Mouse (Mus musculus): Measurements from ENCODE around the gene Dab1. TPM values are rescaled to one million over a fixed set of nuclear protein-coding genes. Genes with fewer than 3 reads are reported as not detected.

Gene Dab1
- polyA plus RNA-seq, 1 experiment from 2014 or later: 3.6 TPM

GRCm38 (mm10) chr4:104281518-104281917 is 662.4 kb downstream of the Dab1 start:
- H3K27ac ChIP-seq: no peak overlapping the region
- H3K4me1 ChIP-seq: no peaks in the 10 kb centered on the region
- 48% methylated on average over 3 of the region's 3 CpGs for WGBS
- no peak overlapping the region for H3K4me3 ChIP-seq
- H3K9me3 ChIP-seq: no peaks in the 10 kb centered on the region
- no peak for DNase-seq (ENCODE audit: low spot score)
- no peaks in the 10 kb centered on the region for H3K36me3 ChIP-seq
- no peaks in the 10 kb centered on the region for H3K27me3 ChIP-seq (ENCODE audit: insufficient read depth, poor library complexity, severe bottlenecking)

GRCm38 (mm10) chr4:104283906-104284305 is 664.7 kb downstream of the Dab1 start:
- no peak for DNase-seq (ENCODE audit: low spot score)
- no peaks in the 10 kb centered on the region for H3K36me3 ChIP-seq
- H3K4me3 ChIP-seq: no peak overlapping the region
- H3K4me1 ChIP-seq: no peaks in the 10 kb centered on the region
- H3K27ac ChIP-seq: no peak overlapping the region
- WGBS: 79% methylated on average over 6 of the region's 6 CpGs
- H3K9me3 ChIP-seq: no peaks in the 10 kb centered on the region
- H3K27me3 ChIP-seq (ENCODE audit: insufficient read depth, poor library complexity, severe bottlenecking): no peaks in the 10 kb centered on the region

DNA sequence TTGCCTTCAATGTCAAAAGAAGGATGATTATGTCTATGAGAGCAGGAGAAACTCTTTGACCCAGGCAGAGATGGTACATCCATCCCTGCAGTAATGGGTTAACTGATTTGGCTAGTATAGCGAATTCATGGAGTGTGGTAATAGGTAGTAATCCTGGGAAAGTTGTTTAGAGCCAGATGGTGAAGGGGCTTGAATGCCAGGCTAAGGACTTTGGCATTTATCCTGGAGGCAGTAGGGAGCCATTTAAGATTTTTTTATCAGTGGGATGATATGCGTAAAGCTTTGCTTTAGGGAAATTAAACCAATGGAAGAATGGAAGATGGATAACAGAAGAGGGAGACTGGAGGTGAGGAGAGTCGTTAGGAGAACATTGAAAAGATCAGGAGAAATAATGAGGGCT is 669.2 kb downstream of the Dab1 start:
- no peaks in the 10 kb centered on the region for H3K4me1 ChIP-seq
- H3K4me3 ChIP-seq: no peak overlapping the region
- no peak overlapping the region for H3K27ac ChIP-seq
- H3K36me3 ChIP-seq: no peaks in the 10 kb centered on the region
- H3K9me3 ChIP-seq: no peaks in the 10 kb centered on the region
- 72% methylated on average over 3 of the region's 3 CpGs for WGBS
- DNase-seq (ENCODE audit: low spot score): no peak
- H3K27me3 ChIP-seq (ENCODE audit: insufficient read depth, poor library complexity, severe bottlenecking): no peaks in the 10 kb centered on the region

- H3K9me3 ChIP-seq: no peaks in the 10 kb centered on the region
- H3K27me3 ChIP-seq (ENCODE audit: insufficient read depth, poor library complexity, severe bottlenecking): no peaks in the 10 kb centered on the region
- no peaks in the 10 kb centered on the region for H3K36me3 ChIP-seq
- no peak overlapping the region for H3K4me3 ChIP-seq
- 79% methylated on average over 3 of the region's 3 CpGs for WGBS
- H3K27ac ChIP-seq: no peak overlapping the region
- no peak for DNase-seq (ENCODE audit: low spot score)
- no peaks in the 10 kb centered on the region for H3K4me1 ChIP-seq
Observed at GRCm38 (mm10) chr4:104301764-104302163, 682.6 kb downstream of the Dab1 start.

- DNase-seq (ENCODE audit: low spot score): no peak
- H3K27me3 ChIP-seq (ENCODE audit: insufficient read depth, poor library complexity, severe bottlenecking): no peaks in the 10 kb centered on the region
- no peaks in the 10 kb centered on the region for H3K4me1 ChIP-seq
- H3K36me3 ChIP-seq: no peaks in the 10 kb centered on the region
- no peaks in the 10 kb centered on the region for H3K9me3 ChIP-seq
- WGBS: 75% methylated on average over 10 of the region's 10 CpGs
- no peak overlapping the region for H3K27ac ChIP-seq
- no peak overlapping the region for H3K4me3 ChIP-seq
Observed at GRCm38 (mm10) chr4:104302996-104303652, 684.0 kb downstream of the Dab1 start.

DNA sequence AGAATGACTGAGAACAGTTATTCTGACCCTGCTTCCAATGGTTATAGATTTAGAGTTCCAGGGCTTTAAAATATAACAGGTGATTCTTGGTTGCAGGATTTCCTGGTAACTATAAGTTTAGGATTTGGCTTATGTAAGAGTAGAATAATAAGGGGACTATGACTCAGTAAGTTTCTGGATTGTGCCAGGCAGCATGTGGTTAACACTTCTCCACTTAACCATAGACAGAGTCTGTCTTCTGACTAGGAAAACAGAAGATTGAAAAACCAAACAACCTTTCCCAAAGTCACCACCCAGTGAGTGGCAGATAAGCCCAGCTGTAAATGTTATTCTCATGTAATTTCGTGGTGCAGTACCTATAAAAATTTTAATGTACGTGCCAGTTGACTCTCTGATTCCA is 688.6 kb downstream of the Dab1 start:
- H3K27ac ChIP-seq: no peak overlapping the region
- WGBS: 65% methylated on average over 2 of the region's 2 CpGs
- no peaks in the 10 kb centered on the region for H3K9me3 ChIP-seq
- no peaks in the 10 kb centered on the region for H3K4me1 ChIP-seq
- H3K4me3 ChIP-seq: no peak overlapping the region
- no peaks in the 10 kb centered on the region for H3K27me3 ChIP-seq (ENCODE audit: insufficient read depth, poor library complexity, severe bottlenecking)
- H3K36me3 ChIP-seq: no peaks in the 10 kb centered on the region
- no peak for DNase-seq (ENCODE audit: low spot score)

DNA sequence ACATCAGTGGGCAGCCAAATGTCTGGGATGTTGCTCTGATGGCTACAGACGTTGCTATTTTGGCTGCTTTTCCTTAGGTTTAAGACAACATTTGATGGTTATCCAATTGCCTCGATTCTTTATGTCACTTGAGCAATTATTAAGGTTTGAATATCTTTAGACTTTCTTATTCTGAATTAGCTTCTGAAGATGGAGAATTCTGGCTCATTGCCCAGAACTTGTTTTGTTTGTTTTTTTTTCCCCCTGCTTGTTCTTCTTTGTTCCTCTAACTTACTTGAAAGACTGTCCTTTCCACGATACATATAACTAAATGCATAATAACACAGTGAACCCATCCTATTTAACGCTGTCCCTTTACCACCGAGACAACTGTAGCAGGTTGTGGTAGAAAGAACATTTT is 707.1 kb downstream of the Dab1 start:
- no peaks in the 10 kb centered on the region for H3K9me3 ChIP-seq
- no peak overlapping the region for H3K4me3 ChIP-seq
- H3K4me1 ChIP-seq: no peaks in the 10 kb centered on the region
- no peaks in the 10 kb centered on the region for H3K27me3 ChIP-seq (ENCODE audit: insufficient read depth, poor library complexity, severe bottlenecking)
- H3K36me3 ChIP-seq: no peaks in the 10 kb centered on the region
- DNase-seq (ENCODE audit: low spot score): no peak
- no peak overlapping the region for H3K27ac ChIP-seq
- 80% methylated on average over 5 of the region's 5 CpGs for WGBS

- WGBS: 50% methylated on average over 6 of the region's 6 CpGs
- Histone ChIP-seq H3K4me3 (no peak overlapping the region), H3K27ac (no peak overlapping the region), H3K36me3 (no peaks in the 10 kb centered on the region), H3K9me3 (no peaks in the 10 kb centered on the region), H3K27me3 (ENCODE audit: insufficient read depth, poor library complexity, severe bottlenecking) (no peaks in the 10 kb centered on the region), H3K4me1 (no peaks in the 10 kb centered on the region)
- no peak for DNase-seq (ENCODE audit: low spot score)
Observed at GRCm38 (mm10) chr4:104331896-104332295, 712.7 kb downstream of the Dab1 start.

- no peak for DNase-seq (ENCODE audit: low spot score)
- H3K4me3 ChIP-seq: no peak overlapping the region
- H3K27me3 ChIP-seq (ENCODE audit: insufficient read depth, poor library complexity, severe bottlenecking): no peaks in the 10 kb centered on the region
- H3K4me1 ChIP-seq: no peaks in the 10 kb centered on the region
- no peaks in the 10 kb centered on the region for H3K9me3 ChIP-seq
- no peaks in the 10 kb centered on the region for H3K36me3 ChIP-seq
- no peak overlapping the region for H3K27ac ChIP-seq
- WGBS: 63% methylated on average over 3 of the region's 3 CpGs
Observed at GRCm38 (mm10) chr4:104332399-104332798, 713.2 kb downstream of the Dab1 start.

DNA sequence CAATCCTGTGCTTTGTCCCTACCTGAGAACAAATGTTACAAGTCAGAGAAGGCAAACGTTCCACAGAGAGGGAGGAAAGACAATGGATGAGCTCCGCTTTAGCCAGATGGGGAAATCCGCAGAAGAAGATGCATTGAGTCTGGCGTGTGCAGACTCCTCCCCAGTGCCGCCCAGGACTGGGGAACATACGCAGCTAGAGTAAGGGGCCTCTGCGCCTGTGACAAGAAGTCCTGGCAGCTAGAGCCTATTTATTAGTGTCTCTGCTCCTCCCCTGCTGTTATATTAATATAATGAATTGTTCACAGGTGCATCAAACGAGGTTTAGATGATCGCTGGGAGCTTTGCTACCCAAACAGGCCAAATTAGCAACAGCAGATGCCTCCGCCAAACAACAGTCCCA is 718.1 kb downstream of the Dab1 start:
- Histone ChIP-seq H3K27ac (no peak overlapping the region), H3K27me3 (ENCODE audit: insufficient read depth, poor library complexity, severe bottlenecking) (no peaks in the 10 kb centered on the region), H3K4me3 (no peak overlapping the region), H3K36me3 (no peaks in the 10 kb centered on the region), H3K4me1 (no peaks in the 10 kb centered on the region), H3K9me3 (no peaks in the 10 kb centered on the region)
- 75% methylated on average over 10 of the region's 10 CpGs for WGBS
- DNase-seq (ENCODE audit: low spot score): no peak

- WGBS: 87% methylated on average over 2 of the region's 2 CpGs
- Histone ChIP-seq H3K27ac (no peak overlapping the region), H3K9me3 (no peaks in the 10 kb centered on the region), H3K36me3 (no peaks in the 10 kb centered on the region), H3K4me1 (no peaks in the 10 kb centered on the region), H3K4me3 (no peak overlapping the region), H3K27me3 (ENCODE audit: insufficient read depth, poor library complexity, severe bottlenecking) (no peaks in the 10 kb centered on the region)
- DNase-seq (ENCODE audit: low spot score): no peak
Observed at GRCm38 (mm10) chr4:104338382-104338781, 719.2 kb downstream of the Dab1 start.

DNA sequence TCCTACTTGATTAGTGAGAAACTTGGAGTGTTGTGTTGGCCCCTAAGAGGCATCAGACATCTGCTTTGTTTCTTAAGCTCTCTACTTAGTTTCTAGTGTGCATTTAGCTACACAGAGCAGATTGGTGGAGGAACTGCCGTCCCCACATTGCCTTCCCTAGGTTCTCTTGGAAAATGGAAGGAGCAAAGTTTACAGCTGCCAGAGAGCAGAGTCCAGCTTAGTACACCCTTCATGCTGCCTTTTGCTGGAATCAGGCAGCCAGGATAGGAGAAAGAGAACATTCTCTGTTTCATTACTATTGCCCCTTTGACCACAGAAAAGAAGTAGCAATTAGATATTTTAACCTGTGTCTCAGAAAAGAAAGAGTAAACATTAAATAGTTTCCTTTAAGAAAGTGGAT is 742.2 kb downstream of the Dab1 start:
- no peaks in the 10 kb centered on the region for H3K4me1 ChIP-seq
- DNase-seq (ENCODE audit: low spot score): no peak
- H3K9me3 ChIP-seq: no peaks in the 10 kb centered on the region
- no peak overlapping the region for H3K4me3 ChIP-seq
- no peak overlapping the region for H3K27ac ChIP-seq
- H3K27me3 ChIP-seq (ENCODE audit: insufficient read depth, poor library complexity, severe bottlenecking): peaks cover 22% of the 10 kb centered on the region
- WGBS: 66% methylated on average over 1 of the region's 1 CpGs
- no peaks in the 10 kb centered on the region for H3K36me3 ChIP-seq

GRCm38 (mm10) chr4:104366491-104366890 is 747.3 kb downstream of the Dab1 start:
- 5% methylated on average over 8 of the region's 8 CpGs for whole genome bisulfite sequencing
- no peak for DNase-seq (ENCODE audit: low spot score)
- H3K27me3 ChIP-seq (ENCODE audit: insufficient read depth, poor library complexity, severe bottlenecking): peaks cover 71% of the 10 kb centered on the region
- H3K4me1 ChIP-seq: peaks cover 21% of the 10 kb centered on the region
- H3K27ac ChIP-seq: no peak overlapping the region
- H3K36me3 ChIP-seq: no peaks in the 10 kb centered on the region
- H3K4me3 ChIP-seq: peak overlapping the region; percentile 74
- H3K9me3 ChIP-seq: no peaks in the 10 kb centered on the region

Measured in heart, embryonic 10.5 days (tissue).